Mouse (Mus musculus) stomach, embryonic 14.5 days (tissue): ENCODE data around the gene Exosc6. TPM values are rescaled to one million over a fixed set of nuclear protein-coding genes. Genes with fewer than 3 reads are reported as not detected.
"Not testable (repeated sequence)": the region's sequence is repeated elsewhere in the genome, so short reads cannot be mapped to it uniquely, and the experiment has no call there.

Source experiments
- ATAC-seq: fragments of 200-750 bp; cut with Nextera tagmentation; 2 replicates; pipeline ENCODE4 v1.8.0; 2017; ENCODE audit warnings: low read depth, moderate TSS enrichment; ENCODE audit not compliant: insufficient number of reproducible peaks, insufficient read depth, low FRiP score
- H3K27ac ChIP-seq: fragments of 300-500 bp; sonication (generic); 2 replicates; pipeline ENCODE4 v1.5.1; 2014; ENCODE audit warnings: mild to moderate bottlenecking, low read length, moderate library complexity, mixed read lengths
- H3K27me3 ChIP-seq: fragments of 300-500 bp; sonication (generic); 2 replicates; pipeline ENCODE4 v1.6.1; 2014; ENCODE audit warnings: low read length, control low read depth, mixed read lengths; ENCODE audit not compliant: control insufficient read depth, insufficient read depth
- H3K36me3 ChIP-seq: fragments of 300-500 bp; sonication (generic); 2 replicates; pipeline ENCODE4 v1.6.1; 2014; ENCODE audit warnings: mild to moderate bottlenecking, control low read depth, low read length, moderate library complexity, mixed read lengths; ENCODE audit not compliant: control insufficient read depth, insufficient read depth
- H3K4me1 ChIP-seq: fragments of 300-500 bp; sonication (generic); 2 replicates; pipeline ENCODE4 v1.6.1; 2014; ENCODE audit warnings: low read length, control low read depth, mixed read lengths; ENCODE audit not compliant: control insufficient read depth, insufficient read depth
- H3K4me2 ChIP-seq: fragments of 300-500 bp; sonication (generic); replicated peaks from 2 replicates; pipeline ENCODE4 v1.6.1; 2014; ENCODE audit warnings: low read depth, low read length, control low read depth
- H3K4me3 ChIP-seq: fragments of 300-500 bp; sonication (generic); 2 replicates; pipeline ENCODE4 v1.5.1; 2014; ENCODE audit warnings: low read depth, low read length, control low read depth
- H3K9ac ChIP-seq: fragments of 300-500 bp; sonication (generic); replicated peaks from 2 replicates; pipeline ENCODE4 v1.6.1; 2014; ENCODE audit warnings: low read depth, mild to moderate bottlenecking, control low read depth, low read length, moderate library complexity, mixed read lengths
- H3K9me3 ChIP-seq: fragments of 300-500 bp; sonication (generic); 2 replicates; pipeline ENCODE4 v1.6.1; 2016; ENCODE audit warnings: low read depth, low read length, control low read depth; ENCODE audit not compliant: control insufficient read depth
- WGBS: fragments of 180-500 bp; shearing (Covaris S2); extraction: QIAGEN DNeasy Blood & Tissue Kit; methylation state at CpG from one replicate; pipeline ENCODE4 v1.1.7; 2014; 5-methylcytosine and 5-hydroxymethylcytosine counted together
- microRNA-seq: library from miRNA; unstranded; fragments of <30 nt; microRNA quantifications from one replicate; pipeline ENCODE4, GENCODE M21; 2016
- polyA plus RNA-seq: library from polyadenylated mRNA; unstranded; fragments of >200 nt; fragmentation: Nextera tagmentation; extraction: Ambion mirVana; gene quantifications from 2 replicates; pipeline ENCODE4 v1.2.1, GENCODE M21; 2014

The Exosc6 gene
- polyA plus RNA-seq, 1 experiment from 2014 or later, result 13.2 TPM

GRCm38 (mm10) chr8:111092326-111092725 is 36.2 kb downstream of the Exosc6 start, which contains the start of gene Clec18a:
TSS of gene Clec18a (minus strand) at chr8:111092426.
- 88% methylated on average over 5 of the region's 6 CpGs for WGBS

GRCm38 (mm10) chr8:111093865-111094718 is 38.0 kb downstream of the Exosc6 start, which contains the start of gene Pdpr:
TSS of gene Pdpr (plus strand) at chr8:111094630.
- Histone ChIP-seq H3K4me2 (peak within 1 kb of the TSS; percentile 63), H3K36me3 (no peaks in the 10 kb centered on the region), H3K27me3 (no peaks in the 10 kb centered on the region), H3K9ac (peak within 1 kb of the TSS; percentile 58), H3K4me1 (0 out of 2 replicates have a peak, but pooled peaks cover 5% of the 10 kb centered on the region), H3K27ac (no peak within 1 kb of the TSS), H3K4me3 (peak within 1 kb of the TSS; percentile 57), H3K9me3 (no peaks in the 10 kb centered on the region)
- 8% methylated on average over 36 of the region's 72 CpGs for WGBS
- peak; percentile 93 for ATAC-seq

More at GRCm38 (mm10) chr8:111092326-111092725, 36.2 kb downstream of the Exosc6 start, which contains the start of gene Clec18a:
- H3K9ac ChIP-seq, H3K27ac ChIP-seq, H3K27me3 ChIP-seq, H3K4me1 ChIP-seq, ATAC-seq, H3K9me3 ChIP-seq, H3K4me3 ChIP-seq, H3K36me3 ChIP-seq, H3K4me2 ChIP-seq: not testable (repeated sequence)

- Histone ChIP-seq H3K9ac (peak overlapping the region; percentile 58; the same call in 1 of the 2 replicates), H3K4me2 (peak overlapping the region; percentile 63), H3K4me3 (peak overlapping the region; percentile 57)
- not testable (repeated sequence) for H3K27ac ChIP-seq, H3K27me3 ChIP-seq, H3K9me3 ChIP-seq, H3K4me1 ChIP-seq, H3K36me3 ChIP-seq
- peak; percentile 59; the same call in 1 of the 2 replicates for ATAC-seq
- under 1% methylated on average over 56 of the region's 69 CpGs for WGBS
Measured at GRCm38 (mm10) chr8:111094719-111095302, 38.7 kb downstream of the Exosc6 start.

Small RNA genes within 50 kb of the gene (microRNA-seq; reads per million reads assigned to microRNA genes)
- not detected for gene Gm24103
- not detected for gene Mir3473d

Other genes with a start within 250 kb of the Exosc6 start
- gene Cog4, start 209.7 kb upstream of the Exosc6 start, polyA plus RNA-seq, result 61.5 and 67.4 TPM in 2 replicates
- gene Sf3b3, start 209.6 kb upstream of the Exosc6 start, polyA plus RNA-seq, result 148 TPM in 2 replicates
- gene Fuk, start 153.9 kb upstream of the Exosc6 start, polyA plus RNA-seq, result 8.2 and 9.0 TPM in 2 replicates
- 11.0 and 11.6 TPM in 2 replicates for gene St3gal2, start 136.4 kb upstream of the Exosc6 start, polyA plus RNA-seq
- 18.4 and 18.8 TPM in 2 replicates for gene Ddx19a, start 58.5 kb upstream of the Exosc6 start, polyA plus RNA-seq
- 6.2 and 7.7 TPM in 2 replicates for gene Ddx19b, start 24.6 kb upstream of the Exosc6 start, polyA plus RNA-seq
- 43.2 and 52.0 TPM in 2 replicates for gene Aars, start 23.2 kb upstream of the Exosc6 start, polyA plus RNA-seq
- gene Clec18a, start 36.1 kb downstream of the Exosc6 start, polyA plus RNA-seq, result not detected in 2 replicates
- 7.5 and 8.6 TPM in 2 replicates for gene Pdpr, start 38.3 kb downstream of the Exosc6 start, polyA plus RNA-seq
- 89.4 and 97.6 TPM in 2 replicates for gene Glg1, start 202.9 kb downstream of the Exosc6 start, polyA plus RNA-seq
- gene Rfwd3, start 243.9 kb downstream of the Exosc6 start, polyA plus RNA-seq, result 54.7 and 55.8 TPM in 2 replicates